Mouse (Mus musculus) adrenal gland, postnatal 10 days (tissue): ENCODE data around the gene Pdcd6. TPM values are rescaled to one million over a fixed set of nuclear protein-coding genes. Genes with fewer than 3 reads are reported as not detected.

Experiments used
- DNase-seq: peaks from one replicate; pipeline ENCODE4 v3.0.0; 2021; ENCODE audit warnings: mixed read lengths
- total RNA-seq, 2 experiments: library from RNA; stranded (reverse); gene quantifications; 2 replicates each; pipeline ENCODE4 v1.2.3; 2021

Gene Pdcd6
- total RNA-seq, 2 experiments from 2014 or later = 114 to 122 TPM

GRCm38 (mm10) chr13:74282299-74282698 lies 35.1 kb downstream of the Pdcd6 start:
- no peak for DNase-seq

- no peak for DNase-seq
Observed at GRCm38 (mm10) chr13:74275726-74276125, 41.7 kb downstream of the Pdcd6 start.

- DNase-seq = peak; percentile 67
Observed at GRCm38 (mm10) chr13:74260231-74260992, 57.0 kb downstream of the Pdcd6 start.

DNA sequence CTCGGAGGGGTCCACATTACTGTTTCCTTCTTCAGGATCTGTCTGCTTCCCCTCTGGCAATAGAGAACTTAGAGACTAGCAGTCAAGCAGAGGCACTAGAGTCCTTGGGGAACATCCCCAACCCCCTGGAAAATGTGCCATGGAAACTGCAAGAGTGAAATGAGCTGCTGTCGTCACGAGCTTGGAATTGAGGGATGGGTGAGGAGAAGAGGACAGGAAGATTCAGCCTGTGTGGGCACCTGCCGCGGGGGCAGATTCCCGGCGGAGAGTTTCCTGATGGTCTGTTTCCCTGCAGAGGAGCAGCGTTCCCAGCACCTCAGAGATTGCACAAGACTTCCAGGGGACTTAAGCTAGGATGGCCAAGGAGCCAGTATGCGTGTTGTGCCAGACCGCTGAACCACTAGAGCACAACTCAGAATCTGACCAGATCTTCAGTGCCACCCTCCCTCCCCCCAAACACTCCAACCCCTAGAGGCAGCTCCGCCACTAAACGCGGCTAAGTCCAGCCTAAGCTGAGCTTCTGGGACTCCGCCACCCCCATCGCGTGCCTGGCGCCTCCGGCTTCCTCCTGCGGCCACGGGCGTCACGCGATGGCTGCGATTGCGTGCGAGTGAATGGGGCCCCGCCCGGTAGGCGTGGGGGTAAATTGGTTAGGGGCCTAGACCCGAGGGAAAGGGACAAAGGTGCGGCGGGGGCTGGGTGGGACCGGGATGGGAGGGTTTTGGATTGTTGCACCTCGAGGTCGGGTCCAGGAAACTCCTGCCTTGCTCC lies 57.7 kb downstream of the Pdcd6 start:
- DNase-seq = peak; percentile 80

Other genes starting within 250 kb of the Pdcd6 start
- under 1 TPM in 1 of 2 experiments, not detected in 1; 0.12 TPM for gene Slc9a3, start 196.1 kb downstream of the Pdcd6 start, total RNA-seq
- gene Exoc3, start 108.8 kb downstream of the Pdcd6 start, total RNA-seq = 10 to 100 TPM; 47.3 to 53.5 TPM
- gene Ahrr, start 25.2 kb downstream of the Pdcd6 start, total RNA-seq = 1 to 10 TPM in 1 of 2 experiments, under 1 TPM in 1; 0.81 to 2.3 TPM
- gene Sdha, start 32.7 kb upstream of the Pdcd6 start, total RNA-seq = 1,000 to 10,000 TPM in 1 of 2 experiments, 100 to 1,000 TPM in 1; 887 to 1,000 TPM
- 10 to 100 TPM; 46.7 to 48.4 TPM for gene Ccdc127, start 32.7 kb upstream of the Pdcd6 start, total RNA-seq
- 1 to 10 TPM; 1.3 to 6.5 TPM for gene Lrrc14b, start 46.4 kb upstream of the Pdcd6 start, total RNA-seq
- gene Zfp72, start 73.3 kb upstream of the Pdcd6 start, total RNA-seq = 1 to 10 TPM; 3.1 to 3.2 TPM
- gene Ftl1-ps1, start 82.1 kb upstream of the Pdcd6 start, total RNA-seq = 100 to 1,000 TPM; 516 to 626 TPM
- gene Zfp825, start 176.4 kb upstream of the Pdcd6 start, total RNA-seq = 10 to 100 TPM; 10.8 to 11.4 TPM